Mouse (Mus musculus) embryonic fibroblast, embryonic 13.5 days (primary cell): ENCODE results near the gene Tnnc1. TPM values are rescaled to one million over a fixed set of nuclear protein-coding genes. Genes with fewer than 3 reads are reported as not detected.

Experiments used
- H3K27ac ChIP-seq: 2 replicates; pipeline ENCODE4 v1.5.1; 2012; ENCODE audit warnings: low read length, control low read depth, inconsistent platforms; ENCODE audit not compliant: insufficient read depth
- H3K4me1 ChIP-seq: 2 replicates; pipeline ENCODE4 v1.6.1; 2011; ENCODE audit warnings: low read length; ENCODE audit not compliant: control insufficient read depth, insufficient read depth
- H3K4me3 ChIP-seq: 2 replicates; pipeline ENCODE4 v1.5.1; 2011; ENCODE audit warnings: mild to moderate bottlenecking, control low read depth, low read length; ENCODE audit not compliant: insufficient read depth
- CTCF ChIP-seq: IDR thresholded peaks from 2 replicates; pipeline ENCODE4 v1.5.1; 2011; ENCODE audit warnings: mild to moderate bottlenecking, control low read depth, low read length, moderate library complexity, borderline replicate concordance; ENCODE audit not compliant: insufficient read depth
- POLR2A ChIP-seq: IDR thresholded peaks from 2 replicates; pipeline ENCODE4 v1.6.1; 2011; ENCODE audit warnings: low read depth, mild to moderate bottlenecking, control low read depth, low read length, moderate library complexity
- polyA plus RNA-seq: library from polyadenylated mRNA; stranded (reverse); fragments of >200 nt; gene quantifications from 2 replicates; pipeline ENCODE4 v1.2.4, GENCODE M21; 2011; ENCODE audit warnings: low read depth; ENCODE audit not compliant: missing spikeins, insufficient read length

Tnnc1 gene
- polyA plus RNA-seq, 1 experiment: 3.0 TPM

- no peak for TF ChIP-seq CTCF
- TF ChIP-seq POLR2A: no peak
- H3K4me1 ChIP-seq: no peaks in the 10 kb centered on the region
- no peak overlapping the region for H3K4me3 ChIP-seq
- no peak overlapping the region for H3K27ac ChIP-seq
Observed at GRCm38 (mm10) chr14:31170963-31171362, 37.1 kb upstream of the Tnnc1 start.

- no peak for TF ChIP-seq CTCF
- TF ChIP-seq POLR2A: no peak
- Histone ChIP-seq H3K27ac (no peak overlapping the region), H3K4me3 (no peak overlapping the region), H3K4me1 (no peaks in the 10 kb centered on the region)
Observed at GRCm38 (mm10) chr14:31171386-31171785, 36.7 kb upstream of the Tnnc1 start.

GRCm38 (mm10) chr14:31171821-31172220 lies 36.3 kb upstream of the Tnnc1 start:
- Histone ChIP-seq H3K4me3 (no peak overlapping the region), H3K4me1 (no peaks in the 10 kb centered on the region), H3K27ac (no peak overlapping the region)
- TF ChIP-seq CTCF (no peak), POLR2A (no peak)

- no peak overlapping the region for H3K27ac ChIP-seq
Observed at GRCm38 (mm10) chr14:31172781-31173455, 35.2 kb upstream of the Tnnc1 start.

GRCm38 (mm10) chr14:31173537-31173936 lies 34.6 kb upstream of the Tnnc1 start:
- Histone ChIP-seq H3K27ac (no peak overlapping the region), H3K4me1 (no peaks in the 10 kb centered on the region), H3K4me3 (no peak overlapping the region)
- TF ChIP-seq CTCF (no peak), POLR2A (no peak)

More at GRCm38 (mm10) chr14:31172781-31173455, 35.2 kb upstream of the Tnnc1 start:
- H3K4me3 ChIP-seq: no peak overlapping the region
- no peaks in the 10 kb centered on the region for H3K4me1 ChIP-seq
- no peak for TF ChIP-seq CTCF
- TF ChIP-seq POLR2A: no peak

GRCm38 (mm10) chr14:31177287-31177686 lies 30.8 kb upstream of the Tnnc1 start:
- no peak overlapping the region for H3K27ac ChIP-seq
- no peak overlapping the region for H3K4me3 ChIP-seq
- TF ChIP-seq POLR2A (no peak), CTCF (no peak)

GRCm38 (mm10) chr14:31177715-31178114 lies 30.4 kb upstream of the Tnnc1 start:
- TF ChIP-seq CTCF: no peak
- no peak for TF ChIP-seq POLR2A
- no peaks in the 10 kb centered on the region for H3K4me1 ChIP-seq
- H3K27ac ChIP-seq: no peak overlapping the region
- no peak overlapping the region for H3K4me3 ChIP-seq

More at GRCm38 (mm10) chr14:31177287-31177686, 30.8 kb upstream of the Tnnc1 start:
- H3K4me1 ChIP-seq: no peaks in the 10 kb centered on the region

GRCm38 (mm10) chr14:31179677-31180365 lies 28.3 kb upstream of the Tnnc1 start:
- Histone ChIP-seq H3K4me3 (no peak overlapping the region), H3K27ac (no peak overlapping the region), H3K4me1 (no peaks in the 10 kb centered on the region)
- TF ChIP-seq POLR2A (no peak), CTCF (no peak)

- no peak overlapping the region for H3K4me3 ChIP-seq
- H3K27ac ChIP-seq: no peak overlapping the region
- TF ChIP-seq POLR2A (no peak), CTCF (no peak)
- H3K4me1 ChIP-seq: no peaks in the 10 kb centered on the region
Observed at GRCm38 (mm10) chr14:31181512-31181911, 26.6 kb upstream of the Tnnc1 start.

GRCm38 (mm10) chr14:31182786-31183290 lies 25.3 kb upstream of the Tnnc1 start:
- Histone ChIP-seq H3K27ac (no peak overlapping the region), H3K4me3 (no peak overlapping the region), H3K4me1 (no peaks in the 10 kb centered on the region)
- TF ChIP-seq CTCF: no peak
- no peak for TF ChIP-seq POLR2A
